Mouse (Mus musculus) kidney, postnatal 0 days (tissue): ENCODE data around the gene Ctdsp1. TPM values are rescaled to one million over a fixed set of nuclear protein-coding genes. Genes with fewer than 3 reads are reported as not detected.

ENCODE experiments used
- ATAC-seq: fragments of 200-750 bp; cut with Nextera tagmentation; replicated peaks from 2 replicates; pipeline ENCODE4 v1.8.0; 2017; ENCODE audit warnings: low read depth, moderate number of reproducible peaks, moderate TSS enrichment, moderate library complexity; ENCODE audit not compliant: low FRiP score
- DNase-seq: peaks from one replicate; pipeline ENCODE4 v3.0.0-alpha.2; 2016; ENCODE audit warnings: low spot score
- H3K27ac ChIP-seq: fragments of 300-500 bp; sonication (generic); 2 replicates; pipeline ENCODE4 v1.5.1; 2014; ENCODE audit warnings: mild to moderate bottlenecking
- H3K27me3 ChIP-seq: fragments of 300-500 bp; sonication (generic); 2 replicates; pipeline ENCODE4 v1.6.1; 2014; ENCODE audit warnings: low read length, mixed read lengths; ENCODE audit not compliant: insufficient read depth
- H3K36me3 ChIP-seq: fragments of 300-500 bp; sonication (generic); 2 replicates; pipeline ENCODE4 v1.6.1; 2014; ENCODE audit warnings: low read length, mixed read lengths; ENCODE audit not compliant: insufficient read depth
- H3K4me1 ChIP-seq: fragments of 300-500 bp; sonication (generic); replicated peaks from 2 replicates; pipeline ENCODE4 v1.6.1; 2014; ENCODE audit warnings: antibody characterized with exemption, low read length, mixed read lengths; ENCODE audit not compliant: insufficient read depth
- H3K4me2 ChIP-seq: fragments of 300-500 bp; sonication (generic); 2 replicates; pipeline ENCODE4 v1.6.1; 2014; ENCODE audit warnings: mild to moderate bottlenecking, low read length, moderate library complexity, mixed read lengths
- H3K4me3 ChIP-seq: fragments of 300-500 bp; sonication (generic); replicated peaks from 2 replicates; pipeline ENCODE4 v1.5.1; 2014; ENCODE audit warnings: low read depth, low read length
- H3K9ac ChIP-seq: fragments of 300-500 bp; sonication (generic); 2 replicates; pipeline ENCODE4 v1.6.1; 2014; ENCODE audit warnings: low read depth, low read length
- H3K9me3 ChIP-seq: fragments of 300-500 bp; sonication (generic); replicated peaks from 2 replicates; pipeline ENCODE4 v1.6.1; 2016; ENCODE audit warnings: low read length, inconsistent platforms, mixed read lengths
- CTCF ChIP-seq: IDR thresholded peaks from 2 replicates; pipeline ENCODE4 v1.5.1; 2016; ENCODE audit warnings: antibody characterized with exemption, low read depth, mild to moderate bottlenecking, moderate library complexity
- WGBS: fragments of 180-500 bp; shearing (Covaris S2); extraction: QIAGEN DNeasy Blood & Tissue Kit; methylation state at CpG from one replicate; pipeline ENCODE4 v1.1.7; 2014; 5-methylcytosine and 5-hydroxymethylcytosine counted together
- microRNA counts: library from miRNA; unstranded; fragments of <30 nt; microRNA quantifications from one replicate; lab custom pipeline; 2015
- microRNA-seq: library from miRNA; unstranded; fragments of <30 nt; microRNA quantifications from one replicate; pipeline ENCODE4, GENCODE M21; 2016
- polyA plus RNA-seq: library from polyadenylated mRNA; unstranded; fragments of >200 nt; fragmentation: Nextera tagmentation; extraction: Ambion mirVana; gene quantifications from 2 replicates; pipeline ENCODE4 v1.2.1, GENCODE M21; 2015

The Ctdsp1 gene
- polyA plus RNA-seq, 1 experiment from 2014 or later, result 73.3 TPM

DNA sequence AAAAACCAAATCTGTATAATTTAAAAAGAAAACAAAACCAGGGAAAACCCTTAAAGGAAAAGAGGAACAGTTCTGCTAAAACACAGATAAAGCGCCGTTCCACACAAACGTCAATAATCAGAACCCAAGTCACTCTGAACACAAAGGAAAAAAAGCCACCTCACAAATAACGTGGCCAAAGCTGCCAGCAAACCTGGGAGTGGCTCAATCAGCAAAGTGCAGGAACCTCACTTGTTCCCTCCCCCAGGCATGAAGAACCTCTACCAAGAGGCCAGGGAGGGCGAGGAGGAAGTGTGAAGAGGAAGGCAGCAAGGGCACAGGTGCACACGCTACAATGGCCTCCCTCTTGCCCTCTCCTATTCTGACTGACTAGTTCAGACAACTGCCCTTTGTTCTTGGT, 44.3 kb downstream of the Ctdsp1 start:
- no peak overlapping the region for H3K9ac ChIP-seq
- TF ChIP-seq CTCF, result no peak
- H3K27me3 ChIP-seq, result no peaks in the 10 kb centered on the region
- ATAC-seq, result no peak
- H3K4me3 ChIP-seq, result no peak overlapping the region
- peaks cover 35% of the 10 kb centered on the region for H3K36me3 ChIP-seq
- WGBS, result 86% methylated on average over 6 of the region's 6 CpGs
- no peaks in the 10 kb centered on the region for H3K9me3 ChIP-seq
- no peaks in the 10 kb centered on the region for H3K4me1 ChIP-seq
- no peak for DNase-seq
- H3K4me2 ChIP-seq, result no peak overlapping the region
- H3K27ac ChIP-seq, result no peak overlapping the region

DNA sequence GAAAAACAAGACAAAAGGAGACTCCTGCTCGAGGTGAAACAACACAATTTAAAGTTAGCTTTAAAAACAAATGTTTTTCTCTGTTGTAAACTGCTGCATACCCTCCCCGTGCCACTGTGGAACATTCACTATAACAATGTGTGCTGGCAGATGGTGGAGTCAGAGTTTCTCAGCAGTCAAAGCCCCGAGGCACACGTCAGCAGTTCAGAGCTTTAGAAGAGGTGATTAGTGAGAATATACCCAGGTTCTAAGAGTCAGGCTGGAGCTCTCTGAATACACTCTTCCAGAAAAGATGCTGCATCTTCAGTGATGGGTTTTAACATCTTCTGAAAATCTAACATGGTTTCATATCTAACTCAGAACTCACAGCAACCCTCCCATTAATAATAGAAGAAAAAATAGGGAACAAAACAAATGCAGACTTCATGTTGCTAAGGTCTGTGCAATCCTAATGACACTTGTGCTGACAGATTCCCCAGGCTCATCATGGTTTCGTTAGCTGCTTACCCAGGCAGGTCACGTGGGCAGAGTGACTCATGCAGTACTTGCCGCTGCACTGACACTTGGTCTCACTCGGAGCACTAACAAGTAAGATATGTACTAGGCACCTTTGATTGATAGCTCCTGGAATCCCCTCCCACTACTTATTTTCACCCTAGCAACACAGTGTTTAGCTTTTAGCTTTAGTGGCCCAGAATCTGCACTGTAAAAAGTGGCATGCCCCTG, 46.6 kb downstream of the Ctdsp1 start:
- no peak overlapping the region for H3K4me2 ChIP-seq
- no peak for DNase-seq
- H3K4me1 ChIP-seq, result no peaks in the 10 kb centered on the region
- H3K9me3 ChIP-seq, result no peaks in the 10 kb centered on the region
- H3K36me3 ChIP-seq, result peaks cover 47% of the 10 kb centered on the region
- H3K4me3 ChIP-seq, result no peak overlapping the region
- TF ChIP-seq CTCF, result no peak
- no peak for ATAC-seq
- no peak overlapping the region for H3K27ac ChIP-seq
- no peak overlapping the region for H3K9ac ChIP-seq
- 77% methylated on average over 8 of the region's 8 CpGs for WGBS
- no peaks in the 10 kb centered on the region for H3K27me3 ChIP-seq

DNA sequence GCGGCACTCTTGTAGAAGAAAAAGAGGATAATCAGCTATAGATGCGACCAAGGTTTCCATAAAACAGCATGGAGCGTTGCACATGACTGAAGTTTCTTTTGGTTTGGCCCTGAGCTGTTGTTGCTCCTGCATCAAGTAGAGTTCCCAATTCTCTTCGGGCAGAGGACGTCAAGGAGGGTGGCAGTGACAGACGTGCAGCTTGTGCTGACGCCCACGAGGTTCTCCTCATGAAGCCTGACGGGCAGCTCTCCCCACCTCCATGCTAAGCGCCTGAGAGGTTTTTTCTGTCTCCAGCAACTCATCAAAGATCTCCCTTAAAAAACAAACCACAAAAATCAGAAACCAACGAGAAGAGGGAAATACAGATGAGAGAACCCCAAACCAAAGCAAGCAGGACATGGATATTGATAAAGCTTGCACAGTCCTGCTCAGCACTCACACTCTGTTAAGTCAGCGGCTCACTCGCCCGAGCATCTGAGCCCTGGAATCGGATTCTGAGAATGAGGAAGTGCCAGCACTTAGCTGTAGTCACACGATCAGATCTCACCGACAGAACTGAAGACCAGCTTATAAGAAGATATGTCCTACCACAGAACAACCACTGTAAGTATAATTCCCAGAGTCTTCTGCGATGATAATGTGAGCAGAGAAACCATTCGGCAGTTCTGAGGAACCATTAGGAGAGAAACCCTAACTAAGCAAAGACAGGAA, 48.0 kb downstream of the Ctdsp1 start:
- no peak for ATAC-seq

DNA sequence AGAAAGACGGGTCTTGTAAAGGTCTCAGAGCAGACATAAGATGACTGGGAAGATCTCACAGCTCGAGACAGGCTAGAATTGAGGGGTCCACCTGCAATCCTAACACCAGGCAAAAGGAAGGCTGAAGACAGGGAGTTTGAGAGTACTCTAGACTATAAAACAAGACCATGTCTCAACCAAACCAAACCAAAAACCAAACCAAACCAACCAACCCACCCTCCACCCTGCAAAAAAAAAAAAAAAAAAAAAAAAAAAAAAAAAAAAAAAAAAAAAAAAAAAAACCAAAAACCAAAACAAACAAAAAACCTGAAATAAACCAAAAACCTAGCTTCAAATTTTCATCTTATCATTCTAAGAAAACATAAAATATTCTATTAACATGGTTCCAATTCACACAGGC, 53.2 kb downstream of the Ctdsp1 start:
- Histone ChIP-seq H3K36me3 (peaks cover 25% of the 10 kb centered on the region; the same call in 1 of the 2 replicates), H3K27me3 (no peaks in the 10 kb centered on the region), H3K27ac (no peak overlapping the region), H3K4me3 (no peak overlapping the region), H3K4me2 (no peak overlapping the region), H3K9me3 (no peaks in the 10 kb centered on the region), H3K4me1 (no peaks in the 10 kb centered on the region), H3K9ac (no peak overlapping the region)
- ATAC-seq, result no peak
- DNase-seq, result no peak
- no peak for TF ChIP-seq CTCF
- 81% methylated on average over 2 of the region's 2 CpGs for WGBS

More for the DNA sequence above, 48.0 kb downstream of the Ctdsp1 start:
- H3K4me1 ChIP-seq, result no peaks in the 10 kb centered on the region
- no peak for TF ChIP-seq CTCF
- 90% methylated on average over 19 of the region's 19 CpGs for WGBS
- no peak overlapping the region for H3K4me2 ChIP-seq
- DNase-seq, result no peak
- peaks cover 43% of the 10 kb centered on the region for H3K36me3 ChIP-seq
- no peak overlapping the region for H3K9ac ChIP-seq
- H3K27ac ChIP-seq, result no peak overlapping the region
- no peaks in the 10 kb centered on the region for H3K9me3 ChIP-seq
- no peak overlapping the region for H3K4me3 ChIP-seq
- no peaks in the 10 kb centered on the region for H3K27me3 ChIP-seq

MicroRNAs within 50 kb of the gene (microRNA counts, 519-probe panel; counts per million panel counts)
- 5,363 counts per million, percentile 86 among the panel's probes with 10 or more counts for microRNA mmu-miR-26b (lab: Ali Mortazavi, UCI)

Small RNAs within 50 kb of the gene (microRNA-seq; reads per million reads assigned to microRNA genes)
- gene Mir26b, result 35,722 reads per million, percentile 98 among the genes with 10 or more reads in this experiment

Other genes starting within 250 kb of the Ctdsp1 start
- gene Cxcr2, start 237.5 kb upstream of the Ctdsp1 start, polyA plus RNA-seq, result 0.30 and 0.51 TPM in 2 replicates
- gene Cxcr1, start 196.9 kb upstream of the Ctdsp1 start, polyA plus RNA-seq, result not detected in 2 replicates
- 487 TPM in 2 replicates for gene Arpc2, start 155.4 kb upstream of the Ctdsp1 start, polyA plus RNA-seq
- gene Gpbar1, start 113.0 kb upstream of the Ctdsp1 start, polyA plus RNA-seq, result 1.0 and 1.7 TPM in 2 replicates
- gene Aamp, start 106.8 kb upstream of the Ctdsp1 start, polyA plus RNA-seq, result 248 and 264 TPM in 2 replicates
- 162 and 169 TPM in 2 replicates for gene Pnkd, start 106.6 kb upstream of the Ctdsp1 start, polyA plus RNA-seq
- gene Tmbim1, start 85.9 kb upstream of the Ctdsp1 start, polyA plus RNA-seq, result 27.8 and 30.8 TPM in 2 replicates
- gene Catip, start 29.4 kb upstream of the Ctdsp1 start, polyA plus RNA-seq, result 0.59 and 0.75 TPM in 2 replicates
- gene Slc11a1, start 16.3 kb upstream of the Ctdsp1 start, polyA plus RNA-seq, result 2.6 and 3.6 TPM in 2 replicates
- gene Vil1, start 17.9 kb downstream of the Ctdsp1 start, polyA plus RNA-seq, result 17.0 and 18.0 TPM in 2 replicates
- gene Cnot9, start 114.5 kb downstream of the Ctdsp1 start, polyA plus RNA-seq, result 49.8 and 51.6 TPM in 2 replicates
- 1.0 and 1.1 TPM in 2 replicates for gene Plcd4, start 151.4 kb downstream of the Ctdsp1 start, polyA plus RNA-seq
- gene Usp37, start 152.8 kb downstream of the Ctdsp1 start, polyA plus RNA-seq, result 17.4 and 20.2 TPM in 2 replicates
- 3.6 and 3.9 TPM in 2 replicates for gene Zfp142, start 196.7 kb downstream of the Ctdsp1 start, polyA plus RNA-seq
- 13.3 and 14.5 TPM in 2 replicates for gene Bcs1l, start 196.8 kb downstream of the Ctdsp1 start, polyA plus RNA-seq
- gene Rnf25, start 209.9 kb downstream of the Ctdsp1 start, polyA plus RNA-seq, result 30.4 and 30.5 TPM in 2 replicates
- gene Stk36, start 209.9 kb downstream of the Ctdsp1 start, polyA plus RNA-seq, result 4.8 and 5.0 TPM in 2 replicates